Mouse (Mus musculus): ENCODE measurements around the gene Hspa1b.

DNA sequence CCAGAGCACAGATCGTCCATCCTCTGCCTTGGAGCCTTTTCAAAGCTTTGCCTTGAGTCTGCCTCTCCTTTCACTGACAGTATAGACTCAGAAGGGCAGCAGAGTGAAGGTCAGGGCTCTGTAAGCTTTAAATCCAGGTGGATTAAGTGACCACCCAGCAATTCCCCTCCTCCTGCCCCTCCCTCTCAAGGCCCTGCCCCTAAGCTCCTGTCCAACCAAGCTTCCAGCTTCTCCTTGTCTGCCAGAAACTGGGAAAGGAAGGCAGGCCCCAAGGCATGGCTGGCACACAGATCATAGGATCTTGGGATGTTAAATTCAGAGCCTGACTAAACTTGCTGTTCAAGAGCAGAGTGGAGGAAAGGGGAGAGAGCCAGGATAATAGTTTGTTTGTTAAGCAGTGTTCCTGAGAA is 5.6 kb upstream of the Hspa1b start:
- no peak for TF ChIP-seq EP300 (IDR thresholded peaks at IDR 0.05; ENCODE audit: insufficient read depth, low read depth, low read length)
- no peak for TF ChIP-seq CTCF (IDR thresholded peaks at IDR 0.05)
